Mouse (Mus musculus) thymus, adult 2 months (tissue): Measurements from ENCODE around the gene Usp20.

Experiments used
- CTCF ChIP-seq: fragments of 200-500 bp; IDR thresholded peaks from 2 replicates; pipeline ENCODE4 v1.5.1; 2012; ENCODE audit warnings: mild to moderate bottlenecking, control low read depth, low read length, moderate library complexity, borderline replicate concordance; ENCODE audit not compliant: control insufficient read depth, poor library complexity, insufficient read depth; ENCODE audit errors: extremely low read depth
- POLR2A ChIP-seq: fragments of 200-500 bp; IDR thresholded peaks from 2 replicates; pipeline ENCODE4 v1.6.1; 2012; ENCODE audit warnings: mild to moderate bottlenecking, low read length, control low read depth, moderate library complexity; ENCODE audit not compliant: control insufficient read depth, poor library complexity, insufficient read depth; ENCODE audit errors: extremely low read depth

DNA sequence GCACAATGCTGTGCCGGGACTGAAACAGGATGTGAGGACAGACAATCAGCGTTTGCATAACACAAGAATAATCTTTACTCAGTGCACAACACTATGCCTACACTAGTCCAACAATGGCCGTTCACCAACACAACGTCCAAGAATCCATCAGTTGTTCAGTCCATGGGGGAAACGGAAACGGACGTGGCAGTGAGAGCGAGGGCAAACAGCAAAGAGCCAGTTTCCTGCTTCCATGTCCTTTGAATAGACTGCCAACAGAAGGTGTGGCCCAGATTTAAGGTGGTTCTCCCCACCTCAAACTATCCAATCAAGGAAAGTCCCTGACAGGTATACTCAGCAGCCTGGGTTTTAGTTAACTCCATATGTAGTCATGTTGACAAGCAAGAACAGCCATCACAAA lies 44.3 kb upstream of the Usp20 start:
- TF ChIP-seq CTCF, result no peak
- no peak for TF ChIP-seq POLR2A
